Mouse (Mus musculus) stomach, embryonic 15.5 days (tissue): ENCODE data around the gene 1700029P11Rik. TPM values are rescaled to one million over a fixed set of nuclear protein-coding genes. Genes with fewer than 3 reads are reported as not detected.
A peak's percentile ranks its signal among the peaks of the same experiment; 100 is the strongest.

Source experiments
- ATAC-seq: fragments of 200-750 bp; cut with Nextera tagmentation; 2 replicates; pipeline ENCODE4 v1.8.0; 2017; ENCODE audit warnings: low read depth, moderate number of reproducible peaks, moderate TSS enrichment; ENCODE audit not compliant: insufficient read depth, low FRiP score
- H3K27ac ChIP-seq: fragments of 300-500 bp; sonication (generic); 2 replicates; pipeline ENCODE4 v1.5.1; 2015; ENCODE audit warnings: mild to moderate bottlenecking, inconsistent platforms
- H3K27me3 ChIP-seq: fragments of 300-500 bp; sonication (generic); replicated peaks from 2 replicates; pipeline ENCODE4 v1.6.1; 2015; ENCODE audit warnings: inconsistent platforms
- H3K36me3 ChIP-seq: fragments of 300-500 bp; sonication (generic); 2 replicates; pipeline ENCODE4 v1.6.1; 2015; ENCODE audit warnings: inconsistent platforms
- H3K4me1 ChIP-seq: fragments of 300-500 bp; sonication (generic); 2 replicates; pipeline ENCODE4 v1.6.1; 2015; ENCODE audit warnings: inconsistent platforms
- H3K4me2 ChIP-seq: fragments of 300-500 bp; sonication (generic); 2 replicates; pipeline ENCODE4 v1.6.1; 2015; ENCODE audit warnings: mild to moderate bottlenecking, inconsistent platforms
- H3K4me3 ChIP-seq: fragments of 300-500 bp; sonication (generic); replicated peaks from 2 replicates; pipeline ENCODE4 v1.5.1; 2015; ENCODE audit warnings: inconsistent platforms
- H3K9ac ChIP-seq: fragments of 300-500 bp; sonication (generic); 2 replicates; pipeline ENCODE4 v1.6.1; 2015; ENCODE audit warnings: inconsistent platforms
- H3K9me3 ChIP-seq: fragments of 300-500 bp; sonication (generic); 2 replicates; pipeline ENCODE4 v1.6.1; 2016; ENCODE audit warnings: inconsistent platforms
- WGBS: fragments of 180-500 bp; shearing (Covaris S2); methylation state at CpG from one replicate; pipeline ENCODE4 v1.1.7; 2015; 5-methylcytosine and 5-hydroxymethylcytosine counted together
- polyA plus RNA-seq: library from polyadenylated mRNA; unstranded; fragments of >200 nt; fragmentation: Nextera tagmentation; extraction: Ambion mirVana; gene quantifications from 2 replicates; pipeline ENCODE4 v1.2.1, GENCODE M21; 2015

Gene 1700029P11Rik
- polyA plus RNA-seq = not detected in 2 replicates

- H3K27ac ChIP-seq = no peak within 1 kb of the TSS
- no peak for ATAC-seq
- H3K4me2 ChIP-seq = no peak within 1 kb of the TSS
- H3K9me3 ChIP-seq = no peaks in the 10 kb centered on the region
- no peaks in the 10 kb centered on the region for H3K4me1 ChIP-seq
- no peaks in the 10 kb centered on the region for H3K36me3 ChIP-seq
- H3K4me3 ChIP-seq = no peak within 1 kb of the TSS
- WGBS = 92% methylated on average over 23 of the region's 23 CpGs
- no peak within 1 kb of the TSS for H3K9ac ChIP-seq
- H3K27me3 ChIP-seq = no peaks in the 10 kb centered on the region
These were observed at the start of gene 1700029P11Rik for GRCm38 (mm10) chr15:81980321-81980720. TSS of gene 1700029P11Rik (plus strand) at chr15:81980540.

GRCm38 (mm10) chr15:81932951-81933470 lies 47.3 kb upstream of the 1700029P11Rik start:
- Histone ChIP-seq H3K36me3 (no peaks in the 10 kb centered on the region), H3K9me3 (no peaks in the 10 kb centered on the region), H3K27ac (no peak overlapping the region), H3K4me3 (no peak overlapping the region), H3K4me2 (peak overlapping the region; percentile 27), H3K4me1 (peaks cover 25% of the 10 kb centered on the region), H3K9ac (no peak overlapping the region), H3K27me3 (no peaks in the 10 kb centered on the region)
- 16% methylated on average over 12 of the region's 12 CpGs for WGBS
- no peak for ATAC-seq

- Histone ChIP-seq H3K4me2 (no peak overlapping the region), H3K27me3 (no peaks in the 10 kb centered on the region), H3K27ac (no peak overlapping the region), H3K4me1 (peaks cover 28% of the 10 kb centered on the region), H3K36me3 (no peaks in the 10 kb centered on the region), H3K9me3 (no peaks in the 10 kb centered on the region), H3K4me3 (no peak overlapping the region), H3K9ac (no peak overlapping the region)
- no peak for ATAC-seq
- 82% methylated on average over 1 of the region's 1 CpGs for WGBS
These were observed 46.4 kb upstream of the 1700029P11Rik start for GRCm38 (mm10) chr15:81933986-81934385.

GRCm38 (mm10) chr15:81935869-81936637 lies 44.3 kb upstream of the 1700029P11Rik start:
- no peaks in the 10 kb centered on the region for H3K9me3 ChIP-seq
- H3K36me3 ChIP-seq = no peaks in the 10 kb centered on the region
- peak overlapping the region; percentile 71 for H3K4me2 ChIP-seq
- no peak; the same call in 1 of the 2 replicates for ATAC-seq
- H3K4me1 ChIP-seq = peaks cover 28% of the 10 kb centered on the region
- H3K9ac ChIP-seq = no peak overlapping the region
- peak overlapping the region; percentile 74 for H3K27ac ChIP-seq
- WGBS = 47% methylated on average over 7 of the region's 7 CpGs
- no peaks in the 10 kb centered on the region for H3K27me3 ChIP-seq
- H3K4me3 ChIP-seq = peak overlapping the region; percentile 50

GRCm38 (mm10) chr15:81936679-81937078 lies 43.7 kb upstream of the 1700029P11Rik start, which contains the start of gene Csdc2:
TSS of gene Csdc2 (plus strand) at chr15:81936759.
- 3% methylated on average over 12 of the region's 12 CpGs for WGBS
- H3K27me3 ChIP-seq = no peaks in the 10 kb centered on the region

GRCm38 (mm10) chr15:81937098-81937972 lies 43.0 kb upstream of the 1700029P11Rik start:
- no peaks in the 10 kb centered on the region for H3K36me3 ChIP-seq
- H3K9ac ChIP-seq = no peak overlapping the region; the same call in 1 of the 2 replicates
- 13% methylated on average over 19 of the region's 19 CpGs for WGBS

More at GRCm38 (mm10) chr15:81936679-81937078, 43.7 kb upstream of the 1700029P11Rik start, which contains the start of gene Csdc2:
- Histone ChIP-seq H3K4me2 (peak within 1 kb of the TSS; percentile 71), H3K4me1 (peaks cover 28% of the 10 kb centered on the region), H3K4me3 (peak within 1 kb of the TSS; percentile 50), H3K9ac (no peak within 1 kb of the TSS; the same call in 1 of the 2 replicates), H3K36me3 (no peaks in the 10 kb centered on the region), H3K27ac (peak within 1 kb of the TSS; percentile 74), H3K9me3 (no peaks in the 10 kb centered on the region)
- ATAC-seq = peak; percentile 57; the same call in 1 of the 2 replicates

GRCm38 (mm10) chr15:81938246-81938645 lies 42.1 kb upstream of the 1700029P11Rik start:
- no peaks in the 10 kb centered on the region for H3K27me3 ChIP-seq
- no peak for ATAC-seq
- no peaks in the 10 kb centered on the region for H3K36me3 ChIP-seq
- WGBS = 33% methylated on average over 2 of the region's 2 CpGs
- no peaks in the 10 kb centered on the region for H3K9me3 ChIP-seq
- peak overlapping the region; percentile 71 for H3K4me2 ChIP-seq
- H3K4me1 ChIP-seq = peaks cover 20% of the 10 kb centered on the region
- no peak overlapping the region for H3K9ac ChIP-seq
- no peak overlapping the region for H3K4me3 ChIP-seq
- no peak overlapping the region for H3K27ac ChIP-seq

More at GRCm38 (mm10) chr15:81937098-81937972, 43.0 kb upstream of the 1700029P11Rik start:
- Histone ChIP-seq H3K4me3 (peak overlapping the region; percentile 50), H3K4me2 (peak overlapping the region; percentile 71), H3K27me3 (no peaks in the 10 kb centered on the region), H3K9me3 (no peaks in the 10 kb centered on the region), H3K4me1 (peaks cover 28% of the 10 kb centered on the region), H3K27ac (peak overlapping the region; percentile 74)
- ATAC-seq = peak; percentile 9; the same call in 1 of the 2 replicates

GRCm38 (mm10) chr15:81939157-81939715 lies 41.1 kb upstream of the 1700029P11Rik start:
- 86% methylated on average over 10 of the region's 10 CpGs for WGBS
- H3K4me2 ChIP-seq = no peak overlapping the region
- H3K27ac ChIP-seq = no peak overlapping the region
- peaks cover 17% of the 10 kb centered on the region for H3K4me1 ChIP-seq
- H3K9ac ChIP-seq = no peak overlapping the region
- no peaks in the 10 kb centered on the region for H3K9me3 ChIP-seq
- H3K27me3 ChIP-seq = no peaks in the 10 kb centered on the region
- H3K36me3 ChIP-seq = no peaks in the 10 kb centered on the region
- no peak for ATAC-seq
- H3K4me3 ChIP-seq = no peak overlapping the region

- Histone ChIP-seq H3K27me3 (no peaks in the 10 kb centered on the region), H3K4me2 (no peak overlapping the region), H3K27ac (no peak overlapping the region), H3K4me3 (no peak overlapping the region), H3K36me3 (no peaks in the 10 kb centered on the region), H3K9me3 (no peaks in the 10 kb centered on the region), H3K4me1 (peaks cover 17% of the 10 kb centered on the region), H3K9ac (no peak overlapping the region)
- no peak for ATAC-seq
- 76% methylated on average over 4 of the region's 4 CpGs for WGBS
These were observed 40.6 kb upstream of the 1700029P11Rik start for GRCm38 (mm10) chr15:81939774-81940173.

- Histone ChIP-seq H3K9me3 (no peaks in the 10 kb centered on the region), H3K4me3 (no peak overlapping the region), H3K9ac (no peak overlapping the region), H3K27ac (no peak overlapping the region), H3K4me2 (no peak overlapping the region), H3K4me1 (peaks cover 17% of the 10 kb centered on the region), H3K36me3 (no peaks in the 10 kb centered on the region), H3K27me3 (no peaks in the 10 kb centered on the region)
- no peak for ATAC-seq
- whole genome bisulfite sequencing = 88% methylated on average over 5 of the region's 5 CpGs
These were observed 40.1 kb upstream of the 1700029P11Rik start for GRCm38 (mm10) chr15:81940219-81940618.

- H3K4me2 ChIP-seq = no peak overlapping the region
- H3K4me1 ChIP-seq = peaks cover 17% of the 10 kb centered on the region
- no peak overlapping the region for H3K27ac ChIP-seq
- no peak overlapping the region for H3K4me3 ChIP-seq
- H3K27me3 ChIP-seq = no peaks in the 10 kb centered on the region
- no peak overlapping the region for H3K9ac ChIP-seq
- 92% methylated on average over 2 of the region's 2 CpGs for WGBS
- no peaks in the 10 kb centered on the region for H3K9me3 ChIP-seq
- H3K36me3 ChIP-seq = no peaks in the 10 kb centered on the region
- ATAC-seq = no peak
These were observed 39.3 kb upstream of the 1700029P11Rik start for GRCm38 (mm10) chr15:81941010-81941409.
